Mouse (Mus musculus) liver, adult 2 months (tissue): ENCODE results near the gene 2700097O09Rik.

Source experiments
- CTCF ChIP-seq: fragments of 200-500 bp; IDR thresholded peaks from 2 replicates; pipeline ENCODE4 v1.5.1; 2011; ENCODE audit warnings: low read depth, low read length, control low read depth
- POLR2A ChIP-seq: fragments of 200-500 bp; IDR thresholded peaks from 2 replicates; pipeline ENCODE4 v1.6.1; 2011; ENCODE audit warnings: low read length, control low read depth; ENCODE audit not compliant: insufficient read depth; ENCODE audit errors: extremely low read depth

- TF ChIP-seq CTCF (no peak), POLR2A (no peak)
Measured at GRCm38 (mm10) chr12:55003843-55004242, 76.1 kb downstream of the 2700097O09Rik start.
